Mouse (Mus musculus): Measurements from ENCODE around the gene Selp.

Gene Selp

GRCm38 (mm10) chr1:164119892-164120776 lies 5.1 kb downstream of the Selp start:
- no peak for DNase-seq (ENCODE audit: low spot score in 2 of 2)

GRCm38 (mm10) chr1:164120777-164121158 lies 5.7 kb downstream of the Selp start:
- no peak for DNase-seq (ENCODE audit: low spot score in 2 of 2)

GRCm38 (mm10) chr1:164123836-164124235 lies 8.8 kb downstream of the Selp start:
- no peak for DNase-seq (ENCODE audit: low spot score in 2 of 2)

- no peak for DNase-seq (ENCODE audit: low spot score in 2 of 2)
Observed at GRCm38 (mm10) chr1:164130013-164130412, 14.9 kb downstream of the Selp start.

GRCm38 (mm10) chr1:164132609-164133008 lies 17.5 kb downstream of the Selp start:
- no peak for DNase-seq (ENCODE audit: low spot score in 2 of 2)

- no peak for DNase-seq (ENCODE audit: low spot score in 2 of 2)
Observed at GRCm38 (mm10) chr1:164134101-164134500, 19.0 kb downstream of the Selp start.

- no peak for DNase-seq (ENCODE audit: low spot score in 2 of 2)
Observed at GRCm38 (mm10) chr1:164135360-164135759, 20.3 kb downstream of the Selp start.

- no peak for DNase-seq (ENCODE audit: low spot score in 2 of 2)
Observed at GRCm38 (mm10) chr1:164135960-164136359, 20.9 kb downstream of the Selp start.

GRCm38 (mm10) chr1:164136636-164137035 lies 21.6 kb downstream of the Selp start:
- DNase-seq (ENCODE audit: low spot score in 2 of 2) = no peak

- DNase-seq (ENCODE audit: low spot score in 2 of 2) = peak; percentile 77 to 86
Observed at GRCm38 (mm10) chr1:164138365-164139130, 23.5 kb downstream of the Selp start.

- DNase-seq (ENCODE audit: low spot score in 2 of 2) = no peak
Observed at GRCm38 (mm10) chr1:164139464-164139863, 24.4 kb downstream of the Selp start.

GRCm38 (mm10) chr1:164149083-164149482 lies 34.0 kb downstream of the Selp start:
- DNase-seq (ENCODE audit: low spot score in 2 of 2) = no peak

- no peak for DNase-seq (ENCODE audit: low spot score in 2 of 2)
Observed at GRCm38 (mm10) chr1:164151387-164152088, 36.5 kb downstream of the Selp start, which contains the start of gene F5. F5 (plus strand) TSS chr1:164151838.

- DNase-seq (ENCODE audit: low spot score in 2 of 2) = no peak
Observed at GRCm38 (mm10) chr1:164152836-164153235, 37.8 kb downstream of the Selp start.

GRCm38 (mm10) chr1:164154983-164155382 lies 39.9 kb downstream of the Selp start:
- no peak for DNase-seq (ENCODE audit: low spot score in 2 of 2)

GRCm38 (mm10) chr1:164158571-164158970 lies 43.5 kb downstream of the Selp start:
- DNase-seq (ENCODE audit: low spot score in 2 of 2) = no peak

- DNase-seq (ENCODE audit: low spot score in 2 of 2) = no peak
Observed at GRCm38 (mm10) chr1:164159781-164160180, 44.7 kb downstream of the Selp start.

- DNase-seq (ENCODE audit: low spot score in 2 of 2) = no peak
Observed at GRCm38 (mm10) chr1:164162745-164163144, 47.7 kb downstream of the Selp start.

GRCm38 (mm10) chr1:164168818-164169217 lies 53.8 kb downstream of the Selp start:
- DNase-seq (ENCODE audit: low spot score in 2 of 2) = no peak

- DNase-seq (ENCODE audit: low spot score in 2 of 2) = no peak
Observed at GRCm38 (mm10) chr1:164170434-164170833, 55.4 kb downstream of the Selp start.

- DNase-seq (ENCODE audit: low spot score in 2 of 2) = no peak
Observed at GRCm38 (mm10) chr1:164173145-164173544, 58.1 kb downstream of the Selp start.

GRCm38 (mm10) chr1:164176856-164177255 lies 61.8 kb downstream of the Selp start:
- DNase-seq (ENCODE audit: low spot score in 2 of 2) = no peak
